Mouse (Mus musculus) heart, adult 9 months (tissue): ENCODE measurements around the gene Mlec.
"Not testable (repeated sequence)": the region's sequence is repeated elsewhere in the genome, so short reads cannot be mapped to it uniquely, and the experiment has no call there.

ENCODE experiments used
- DNase-seq, 2 experiments: peaks; one replicate each; pipeline ENCODE4 v3.0.0; 2022; ENCODE audit warnings: low spot score in 2 of 2

Mlec gene

DNA sequence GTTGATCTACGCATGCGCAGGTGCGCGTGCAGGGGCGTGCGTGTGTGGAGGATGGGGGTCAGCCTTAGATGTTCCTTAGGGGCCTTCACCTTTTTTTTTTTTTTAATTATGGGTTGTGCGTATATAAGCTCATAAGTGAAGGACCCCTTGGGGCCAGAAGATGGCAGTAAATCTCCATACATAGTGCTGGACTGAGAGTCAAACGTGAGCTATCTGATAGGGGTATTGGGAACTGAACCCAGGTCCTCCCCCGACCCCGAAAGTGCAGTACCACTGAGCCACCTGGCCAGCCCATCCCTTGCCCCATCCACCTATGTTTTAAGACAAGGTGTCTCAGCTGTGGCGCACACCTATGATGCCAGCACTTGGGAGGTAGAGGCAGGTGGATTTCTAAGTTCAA is 21.6 kb upstream of the Mlec start:
- DNase-seq = no peak

DNA sequence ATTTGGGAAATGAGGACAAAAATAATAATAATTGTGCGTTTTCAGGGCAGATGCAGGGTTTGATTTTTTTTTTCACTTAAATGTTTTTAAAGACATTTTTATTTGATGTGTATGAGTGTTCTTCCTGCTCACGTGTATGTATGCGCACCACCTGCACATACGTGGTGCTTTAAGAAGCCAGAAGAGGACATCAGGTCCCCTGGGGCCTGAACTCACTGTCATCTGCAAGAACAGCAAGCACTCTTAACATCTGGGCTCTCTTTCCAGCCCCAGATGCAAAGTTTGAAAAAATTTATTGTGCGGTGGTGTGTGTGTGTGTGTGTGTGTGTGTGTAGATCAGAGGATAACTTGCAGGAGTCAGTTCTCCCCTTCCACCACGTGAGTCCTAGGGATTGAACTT is 19.9 kb upstream of the Mlec start:
- DNase-seq = no peak

DNA sequence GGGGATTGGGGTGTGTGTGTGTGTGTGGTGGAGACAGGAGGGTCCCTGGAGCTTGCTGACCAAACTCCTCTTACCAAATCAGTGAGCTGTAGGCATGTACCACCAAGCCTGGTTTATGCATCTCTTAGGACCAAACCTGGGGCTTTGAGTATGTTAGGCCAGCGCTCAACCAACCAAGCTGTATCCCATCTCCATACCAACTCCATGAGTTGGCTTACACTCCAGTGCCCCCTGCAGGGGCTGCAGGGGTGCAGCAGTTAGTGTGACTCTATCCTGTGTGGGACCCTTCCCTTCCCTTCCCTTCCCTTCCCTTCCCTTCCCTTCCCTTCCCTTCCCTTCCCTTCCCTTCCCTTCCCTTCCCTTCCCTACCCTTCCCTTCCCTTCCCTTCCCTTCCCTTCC is 16.6 kb upstream of the Mlec start:
- DNase-seq = no peak

DNA sequence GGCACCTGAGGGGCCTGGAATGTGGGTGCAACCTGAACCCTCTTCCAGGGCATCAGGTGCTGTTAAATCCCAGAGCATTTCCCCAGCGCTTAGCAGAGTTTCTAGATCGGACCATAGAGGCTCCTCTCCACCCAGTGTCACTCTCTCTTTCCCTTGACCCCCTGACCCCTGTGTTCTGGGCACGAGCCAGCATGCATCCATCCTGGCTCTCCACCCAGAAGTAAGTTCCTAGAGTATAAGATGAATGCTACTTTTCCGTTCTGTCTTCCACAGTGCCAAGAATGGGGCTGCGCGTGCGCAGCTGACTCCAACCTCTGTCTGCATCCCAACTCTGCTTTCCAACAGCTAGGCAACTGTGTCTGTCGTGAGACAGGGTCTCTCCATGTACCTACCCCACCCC is 12.2 kb upstream of the Mlec start:
- no peak for DNase-seq

DNA sequence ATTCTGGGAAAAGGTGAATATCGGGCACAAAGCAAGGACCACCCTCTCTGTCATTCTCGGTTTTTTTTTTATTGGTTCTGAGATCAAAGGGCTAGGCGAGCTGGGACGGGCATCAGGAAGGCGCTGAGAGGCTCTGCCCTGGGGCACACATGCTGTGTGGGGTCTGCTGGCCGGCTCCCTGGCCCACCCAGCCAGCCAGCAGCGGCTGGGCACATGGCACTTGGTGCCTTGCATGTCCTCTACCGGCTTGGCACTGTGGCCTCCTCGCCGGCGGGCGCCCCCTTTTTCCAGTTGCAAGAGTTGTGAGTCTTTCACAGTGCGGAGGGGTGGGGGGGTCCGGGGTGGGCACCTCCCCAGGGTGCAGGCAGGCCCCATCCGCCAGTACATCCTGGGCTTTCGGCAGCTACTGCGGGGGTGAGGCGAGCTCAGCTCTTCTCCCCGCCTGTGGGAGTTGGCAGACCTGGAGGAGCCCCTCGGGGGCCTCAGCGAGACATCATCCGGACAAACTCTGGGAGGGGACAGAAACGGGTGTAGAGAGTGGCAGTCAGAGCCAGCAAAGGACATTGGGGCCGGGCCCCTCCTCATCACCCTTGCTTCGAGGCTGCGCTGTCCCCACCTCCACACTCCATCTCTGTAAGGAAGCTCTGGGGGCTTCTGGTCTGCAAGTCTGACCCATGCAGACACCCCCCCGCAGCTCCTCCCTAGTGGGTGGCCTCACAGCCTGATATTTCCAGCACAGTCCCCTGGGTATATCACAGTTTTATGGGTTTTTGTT is 10.8 kb upstream of the Mlec start:
- no peak for DNase-seq

- no peak for DNase-seq
These were observed 9.4 kb upstream of the Mlec start for GRCm38 (mm10) chr5:115167396-115167795.

- DNase-seq = no peak
These were observed 8.8 kb upstream of the Mlec start for GRCm38 (mm10) chr5:115166815-115167194.

DNA sequence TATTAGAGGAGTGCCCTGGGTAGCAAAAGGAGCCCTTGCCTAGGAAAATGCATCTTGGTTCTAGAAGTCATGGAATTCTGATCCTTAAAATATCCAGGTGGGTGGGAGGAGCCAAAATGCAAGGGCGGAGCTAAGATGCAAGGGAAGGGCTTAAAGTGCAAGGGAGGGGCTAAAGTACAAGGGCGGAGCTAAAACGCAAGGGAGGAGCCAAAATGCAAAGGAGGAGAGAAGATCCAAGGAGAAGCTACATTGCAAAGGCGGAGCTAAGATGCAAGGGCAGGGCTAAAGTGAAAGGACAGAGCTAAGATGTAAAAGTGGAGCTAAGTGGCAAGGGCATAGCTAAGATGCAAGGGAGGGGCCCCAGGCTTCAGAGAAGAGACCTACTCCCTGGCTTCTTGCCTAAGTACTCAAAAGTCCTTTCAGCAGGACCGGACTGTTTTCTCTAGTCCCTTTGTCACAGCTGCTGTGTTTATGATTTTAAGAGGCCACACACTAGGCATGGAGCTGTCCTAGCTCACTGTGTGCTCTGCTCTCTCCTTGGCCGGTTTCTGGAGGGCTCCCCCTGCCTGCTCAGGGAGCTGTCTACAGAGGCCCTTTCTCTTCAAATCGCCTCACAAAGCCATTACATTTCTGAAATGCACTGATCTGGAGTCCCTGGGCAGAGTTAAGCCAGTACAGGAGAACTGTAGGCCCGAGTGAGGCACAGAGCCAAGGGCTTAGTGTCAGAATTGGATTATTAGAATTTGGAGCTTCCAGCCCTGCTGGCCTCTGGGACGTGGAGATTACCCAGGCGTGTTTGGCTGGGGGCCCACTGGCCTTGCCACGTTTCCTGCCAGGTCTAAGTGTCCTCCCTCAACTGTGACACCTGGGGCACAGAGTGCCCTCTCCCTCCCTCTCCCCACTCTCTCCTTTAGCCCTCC is 8.2 kb upstream of the Mlec start:
- DNase-seq = no peak

GRCm38 (mm10) chr5:115165351-115165750 is 7.4 kb upstream of the Mlec start:
- DNase-seq = no peak

DNA sequence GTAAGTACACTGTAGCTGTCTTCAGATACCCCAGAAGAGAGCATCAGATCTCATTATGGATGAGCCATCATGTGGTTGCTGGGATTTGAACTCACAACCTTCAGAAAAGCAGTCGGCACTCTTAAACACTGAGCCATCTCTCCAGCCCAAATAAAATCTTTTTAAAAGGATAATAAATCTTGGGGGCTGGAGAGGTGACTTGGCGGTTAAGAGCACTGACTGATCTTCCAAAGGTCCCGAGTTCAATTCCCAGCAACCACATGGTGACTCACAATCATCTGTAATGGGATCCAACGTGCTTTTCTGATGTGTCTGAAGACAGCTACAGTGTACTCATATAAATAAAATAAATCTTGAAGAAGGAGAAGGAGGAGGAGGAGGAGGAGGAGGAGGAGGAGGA is 6.5 kb upstream of the Mlec start:
- not testable (repeated sequence) for DNase-seq

- DNase-seq = no peak
These were observed 5.6 kb upstream of the Mlec start for GRCm38 (mm10) chr5:115163563-115163962.

- not testable (repeated sequence) for DNase-seq
These were observed 3.9 kb upstream of the Mlec start for GRCm38 (mm10) chr5:115161940-115162279.

DNA sequence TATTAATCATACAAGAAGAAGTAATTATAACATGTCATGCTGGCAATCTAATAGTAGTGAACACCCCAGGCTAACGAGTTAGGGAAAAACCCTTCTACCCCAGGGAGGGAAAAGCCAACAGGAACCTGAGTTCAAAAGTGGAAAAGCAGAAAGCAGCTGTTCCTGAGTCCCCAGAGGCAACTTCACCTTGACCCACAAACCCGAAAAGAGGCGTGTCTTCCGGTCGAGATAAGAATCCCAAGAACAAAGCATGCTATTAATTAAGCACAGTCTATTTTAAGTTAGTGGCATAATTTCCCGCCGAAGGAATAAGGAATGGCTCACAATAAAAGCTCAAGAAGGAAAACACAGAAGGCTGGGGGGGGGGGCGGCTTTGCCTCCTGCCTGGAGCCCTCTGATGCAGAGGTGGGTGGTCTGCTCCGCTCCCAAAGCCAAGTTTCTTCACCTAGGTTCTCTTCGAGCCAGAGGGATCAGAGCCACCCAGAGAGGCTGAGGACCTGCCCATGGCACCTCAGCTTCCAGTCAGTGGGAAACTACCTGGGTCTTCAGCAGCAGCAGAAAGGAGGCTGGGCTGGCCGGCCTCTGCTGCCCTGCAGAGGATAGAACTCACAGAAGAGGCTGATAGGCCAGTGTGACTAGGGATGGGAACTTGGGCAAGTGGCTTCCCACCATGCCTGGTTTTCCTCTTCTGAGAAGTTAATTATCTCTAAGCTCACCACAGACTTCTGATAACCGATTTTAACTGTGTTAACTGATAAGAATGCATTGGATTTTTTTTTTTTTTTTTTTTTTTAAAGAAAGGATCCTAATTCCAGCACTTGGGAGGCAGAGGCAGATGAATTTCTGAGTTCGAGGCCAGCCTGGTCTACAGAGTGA is 3.3 kb upstream of the Mlec start:
- DNase-seq = peak; percentile 66 to 81

DNA sequence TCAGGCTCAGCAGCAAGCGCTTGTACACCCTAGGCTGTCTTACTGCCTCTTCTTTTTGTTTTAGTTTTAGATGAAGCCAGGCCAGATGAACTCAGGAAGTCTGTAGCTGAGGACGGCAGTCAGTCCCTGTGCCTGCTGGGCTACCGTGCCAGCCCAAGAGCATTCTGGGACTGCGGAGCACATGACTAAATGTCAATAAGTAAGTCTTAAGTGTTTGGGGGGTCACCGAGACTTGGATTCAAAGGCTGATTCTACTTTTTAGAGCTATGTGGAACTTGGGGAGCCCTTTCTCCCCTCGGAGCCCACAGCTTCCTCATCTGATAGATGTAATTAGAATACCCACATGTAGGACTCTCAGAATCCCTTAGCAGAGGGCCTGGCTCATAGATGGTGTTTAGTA is 2.7 kb upstream of the Mlec start:
- DNase-seq = no peak

DNA sequence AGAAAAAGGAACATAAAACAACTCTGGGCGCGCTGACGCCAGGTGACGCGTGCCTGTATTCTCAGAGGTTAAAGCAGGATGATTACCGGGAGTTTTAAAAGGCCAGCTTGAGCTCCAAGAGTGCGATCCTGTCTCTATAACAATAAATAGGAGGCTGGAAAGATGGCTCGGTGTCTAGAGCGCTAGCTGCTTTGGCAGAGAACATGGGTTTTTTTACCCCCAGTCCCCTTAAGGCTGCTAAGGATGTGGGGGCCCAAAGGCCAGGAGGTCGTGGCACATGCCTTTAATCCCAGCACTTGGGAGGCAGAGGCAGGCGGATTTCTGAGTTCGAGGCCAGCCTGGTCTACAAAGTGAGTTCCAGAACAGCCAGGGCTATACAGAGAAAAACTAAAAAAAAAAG is 1.2 kb upstream of the Mlec start:
- no peak for DNase-seq

DNA sequence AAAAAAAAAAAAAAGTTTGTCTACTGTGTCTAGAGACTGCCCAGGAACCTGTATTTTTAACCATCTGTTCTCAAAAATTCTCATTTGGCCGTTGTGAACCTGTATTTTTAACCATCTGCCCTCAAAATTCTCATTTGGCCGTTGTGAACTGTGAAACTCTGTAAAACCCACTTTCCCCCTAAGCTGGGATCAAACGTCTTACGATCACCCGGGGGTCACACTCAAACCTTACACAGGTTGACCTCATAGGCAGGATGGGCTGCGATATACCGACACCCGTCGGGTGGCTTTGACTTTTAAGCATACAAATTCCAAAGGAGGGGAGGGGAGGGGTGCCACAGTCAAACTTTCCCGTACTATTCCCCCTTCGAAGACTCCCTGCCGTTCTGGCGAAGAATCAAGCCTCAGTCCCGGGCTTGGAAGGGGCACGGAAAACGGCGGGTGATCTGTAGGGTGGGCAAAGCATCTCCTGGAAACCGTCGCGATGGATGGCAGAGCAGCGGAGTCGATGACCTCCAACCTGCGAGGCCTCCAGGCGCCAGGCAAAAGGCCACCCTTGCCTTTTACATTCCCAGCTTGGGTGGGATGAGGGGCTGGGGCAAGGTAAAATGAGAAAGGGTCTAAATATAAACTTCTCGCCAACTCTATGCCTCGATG is 918 bp downstream of the Mlec start:
- no peak for DNase-seq

GRCm38 (mm10) chr5:115156401-115156800 is 1.6 kb downstream of the Mlec start:
- DNase-seq = no peak

DNA sequence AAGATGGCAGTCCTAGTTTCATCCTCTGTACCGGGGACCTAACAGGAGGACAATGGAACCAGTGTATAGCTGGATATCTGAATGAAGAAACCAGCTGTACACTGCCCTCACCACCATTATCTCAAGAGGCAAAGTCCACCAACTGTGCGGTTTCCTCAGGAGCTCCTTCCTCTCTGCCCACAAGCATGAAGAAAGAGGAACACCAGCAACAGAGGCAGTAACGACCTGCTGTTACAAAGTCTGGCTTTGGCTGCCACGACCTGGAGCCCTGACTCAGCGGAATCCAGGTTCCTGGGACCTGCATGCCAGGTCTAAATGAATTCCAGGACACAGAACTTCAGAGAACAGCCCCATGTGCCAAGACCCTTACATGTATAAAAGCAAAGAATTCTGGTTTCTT is 2.1 kb downstream of the Mlec start:
- DNase-seq = no peak

GRCm38 (mm10) chr5:115155156-115155631 is 2.8 kb downstream of the Mlec start:
- no peak for DNase-seq

DNA sequence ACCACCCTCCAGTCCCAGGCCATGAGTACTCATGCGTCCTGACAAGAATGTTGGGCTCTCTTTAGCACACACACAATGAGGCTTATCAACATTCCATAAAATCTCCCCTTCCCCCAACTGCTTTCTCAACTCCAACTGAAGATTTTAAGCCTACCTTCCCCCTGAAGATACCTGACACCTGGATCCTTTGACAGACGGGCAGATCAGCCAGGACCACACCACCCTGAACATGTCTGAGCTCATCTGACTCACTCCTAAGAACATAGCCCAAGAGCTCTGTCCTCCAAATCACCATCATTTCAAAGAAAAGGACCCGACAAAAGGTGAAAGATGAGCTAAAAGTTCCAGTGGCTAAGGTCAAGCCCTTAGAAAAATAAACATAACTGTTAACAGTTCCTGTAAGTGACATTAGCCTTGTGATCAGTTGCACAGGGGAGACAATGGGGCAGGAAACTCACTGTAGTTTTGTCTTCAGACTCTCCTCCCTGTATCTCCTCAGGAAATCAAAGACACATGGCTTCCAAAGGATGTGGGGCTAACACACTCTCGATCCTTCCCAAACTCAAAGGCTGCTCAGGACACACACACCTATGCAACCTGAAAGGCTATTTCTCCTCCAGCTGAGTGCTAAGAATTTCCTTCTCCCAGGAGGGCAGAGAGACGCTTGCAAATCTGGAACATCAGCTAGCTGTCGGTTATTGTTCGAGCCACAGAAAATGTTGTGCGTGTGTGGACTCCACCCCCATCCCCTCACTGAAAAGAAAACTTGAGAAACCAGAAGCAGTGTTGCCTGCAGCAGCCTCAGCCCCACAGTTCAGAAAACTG is 5.6 kb downstream of the Mlec start:
- no peak for DNase-seq

DNA sequence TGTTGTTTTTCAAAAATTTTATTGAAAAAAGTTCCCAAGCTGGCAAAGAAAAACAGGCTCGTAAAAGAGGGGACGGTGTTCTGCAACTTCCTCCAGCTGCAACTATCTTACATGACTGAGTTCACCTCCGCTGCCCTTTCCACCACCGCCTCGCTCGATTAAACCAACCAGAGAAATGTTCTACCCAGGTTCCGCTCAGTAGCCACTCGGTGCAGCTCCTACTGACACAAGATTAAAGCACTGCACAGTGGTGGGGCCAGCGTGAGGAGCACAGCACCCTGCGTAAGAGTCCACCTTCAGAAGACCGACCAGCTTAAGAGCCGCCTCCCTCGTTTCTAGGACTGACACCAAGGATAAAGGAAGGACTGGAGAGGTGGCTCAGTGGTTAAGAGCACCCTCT is 6.5 kb downstream of the Mlec start:
- DNase-seq = no peak
